Mouse (Mus musculus): ENCODE results near the gene Srd5a1. TPM values are rescaled to one million over a fixed set of nuclear protein-coding genes. Genes with fewer than 3 reads are reported as not detected.

The Srd5a1 gene
- polyA plus RNA-seq, 1 experiment from 2014 or later = 3.0 TPM

DNA sequence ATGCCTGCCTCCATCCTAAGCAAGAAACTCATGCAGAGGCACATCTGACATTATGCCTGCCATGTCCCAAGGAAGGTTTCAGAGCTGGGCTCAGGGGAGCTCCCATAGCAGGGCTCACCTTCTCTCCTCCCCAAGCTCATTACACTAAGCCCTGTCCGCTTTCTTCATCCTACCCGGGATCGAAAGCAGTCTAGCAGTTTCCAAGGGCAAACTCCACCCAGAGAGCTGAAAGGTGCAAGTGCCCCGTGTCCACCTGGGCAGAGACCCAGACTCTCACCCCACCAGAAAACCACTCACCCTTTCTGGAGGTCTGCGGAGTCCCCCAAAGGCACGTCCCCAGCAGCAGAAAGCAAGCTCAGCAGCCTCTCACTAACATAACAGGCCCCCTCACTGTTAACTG is 80.3 kb downstream of the Srd5a1 start:
- H3K4me3 ChIP-seq (replicated peaks) = peak overlapping the region; percentile 95
- H3K4me1 ChIP-seq (replicated peaks) = peaks cover 69% of the 10 kb centered on the region
- no peaks in the 10 kb centered on the region for H3K27me3 ChIP-seq
- peaks cover 10% of the 10 kb centered on the region; the same call in 1 of the 2 replicates for H3K36me3 ChIP-seq (replicated peaks)
- WGBS (ENCODE audit: insufficient replicate concordance) = 83% methylated on average over 6 of the region's 6 CpGs
- peak overlapping the region; percentile 88; the same call in 1 of the 2 replicates for H3K9ac ChIP-seq
- no peak for ATAC-seq (ENCODE audit: insufficient read depth)
- no peaks in the 10 kb centered on the region for H3K9me3 ChIP-seq (replicated peaks)
- peak overlapping the region; percentile 95 for H3K4me2 ChIP-seq
- H3K27ac ChIP-seq (replicated peaks) = no peak overlapping the region

DNA sequence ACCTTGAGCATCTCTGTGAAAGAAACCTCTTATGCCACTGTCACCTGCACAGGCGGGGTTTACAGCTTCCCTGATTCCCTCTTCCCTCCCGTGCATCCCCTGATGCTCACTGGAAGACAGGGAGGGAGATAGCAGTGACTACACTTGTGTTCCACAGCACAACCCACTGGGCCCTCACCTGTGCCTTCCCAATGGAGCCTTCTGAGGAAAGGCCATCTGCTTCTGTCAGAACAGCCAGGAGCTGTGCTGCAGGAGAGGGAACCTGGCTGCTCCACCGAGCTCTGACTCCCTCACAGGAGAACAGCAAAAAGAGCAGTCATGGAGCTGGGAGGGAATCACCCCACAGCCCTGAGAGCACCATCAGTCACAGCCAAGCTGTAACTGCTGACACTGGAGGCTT is 81.1 kb downstream of the Srd5a1 start:
- Histone ChIP-seq H3K9ac (no peak overlapping the region), H3K36me3 (replicated peaks) (peaks cover 10% of the 10 kb centered on the region; the same call in 1 of the 2 replicates), H3K27me3 (no peaks in the 10 kb centered on the region), H3K27ac (replicated peaks) (no peak overlapping the region), H3K4me2 (peak overlapping the region; percentile 95; the same call in 1 of the 2 replicates), H3K9me3 (replicated peaks) (no peaks in the 10 kb centered on the region), H3K4me1 (replicated peaks) (peaks cover 66% of the 10 kb centered on the region), H3K4me3 (replicated peaks) (no peak overlapping the region)
- ATAC-seq (ENCODE audit: insufficient read depth) = no peak
- 81% methylated on average over 3 of the region's 3 CpGs for WGBS (ENCODE audit: insufficient replicate concordance)

DNA sequence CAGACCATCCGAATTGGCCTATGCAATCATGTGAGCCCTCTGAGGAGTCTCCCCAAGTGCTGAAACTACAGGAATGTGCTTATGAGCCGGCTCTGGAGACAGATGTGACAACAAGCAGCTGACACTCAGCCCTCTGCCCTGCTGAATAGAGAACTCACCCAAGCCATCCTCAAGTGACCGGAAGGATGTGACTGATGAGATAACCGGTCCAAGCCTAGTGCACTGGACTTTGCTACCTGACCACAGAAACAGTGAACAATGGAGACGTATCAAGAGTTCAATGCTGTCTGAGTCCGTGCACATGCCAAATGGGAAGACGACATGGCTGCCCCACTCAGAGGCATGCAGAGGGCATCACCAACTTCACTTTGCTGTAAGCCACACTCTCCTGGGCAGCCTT is 82.7 kb downstream of the Srd5a1 start:
- Histone ChIP-seq H3K9ac (no peak overlapping the region), H3K9me3 (replicated peaks) (no peaks in the 10 kb centered on the region), H3K27ac (replicated peaks) (no peak overlapping the region), H3K4me3 (replicated peaks) (no peak overlapping the region), H3K36me3 (replicated peaks) (peaks cover 10% of the 10 kb centered on the region; the same call in 1 of the 2 replicates), H3K4me2 (no peak overlapping the region), H3K4me1 (replicated peaks) (peaks cover 80% of the 10 kb centered on the region), H3K27me3 (no peaks in the 10 kb centered on the region)
- 69% methylated on average over 7 of the region's 7 CpGs for WGBS (ENCODE audit: insufficient replicate concordance)
- ATAC-seq (ENCODE audit: insufficient read depth) = no peak

DNA sequence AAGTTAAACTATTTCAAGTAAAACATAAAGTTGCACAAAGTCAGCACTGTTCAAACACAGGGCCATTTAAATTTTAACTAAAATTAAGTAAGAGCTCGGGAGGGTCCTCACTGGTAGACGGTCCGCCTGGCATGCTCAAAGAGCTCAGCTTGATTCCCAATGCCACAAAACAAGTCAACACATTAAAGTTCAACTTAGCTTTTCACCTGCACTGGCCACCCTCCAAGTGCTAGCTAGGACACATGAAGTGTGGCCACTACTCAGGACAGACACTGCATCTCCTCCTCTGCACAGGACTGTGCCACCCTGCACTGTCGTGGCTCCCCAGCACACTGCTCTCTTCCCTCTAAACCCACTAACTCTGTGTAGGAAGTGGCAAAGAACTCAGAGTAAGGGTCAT is 85.4 kb downstream of the Srd5a1 start:
- Histone ChIP-seq H3K36me3 (replicated peaks) (peaks cover 10% of the 10 kb centered on the region; the same call in 1 of the 2 replicates), H3K4me2 (peak overlapping the region; percentile 46), H3K27ac (replicated peaks) (peak overlapping the region; percentile 73), H3K9me3 (replicated peaks) (no peaks in the 10 kb centered on the region), H3K9ac (no peak overlapping the region), H3K4me1 (replicated peaks) (peaks cover 87% of the 10 kb centered on the region), H3K27me3 (no peaks in the 10 kb centered on the region), H3K4me3 (replicated peaks) (no peak overlapping the region)
- 57% methylated on average over 4 of the region's 4 CpGs for WGBS (ENCODE audit: insufficient replicate concordance)
- peak; percentile 62 for ATAC-seq (ENCODE audit: insufficient read depth)

DNA sequence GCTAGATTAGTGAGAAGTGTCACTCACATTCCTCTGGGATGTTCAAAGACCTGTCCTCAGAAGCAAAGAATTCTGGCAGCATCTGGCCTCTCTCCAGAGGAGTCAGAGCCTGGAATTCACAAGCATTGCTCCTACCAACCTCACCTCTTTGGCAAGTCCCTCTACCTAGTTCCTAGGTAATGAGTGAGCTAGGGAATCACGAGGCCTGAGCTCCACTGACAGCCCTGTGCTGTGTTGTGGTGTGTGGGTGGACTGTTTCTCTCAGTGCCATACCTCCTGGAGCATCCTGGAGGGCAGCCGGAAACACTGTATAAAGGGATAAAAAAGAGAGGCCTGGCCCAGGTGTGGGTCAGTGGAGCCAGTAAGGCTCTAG is 87.1 kb downstream of the Srd5a1 start:
- no peak overlapping the region for H3K9ac ChIP-seq
- H3K36me3 ChIP-seq (replicated peaks) = no peaks in the 10 kb centered on the region
- no peak overlapping the region for H3K4me2 ChIP-seq
- 0 out of 2 replicates have a peak overlapping the region, but pooled peaks have one; percentile 21 for H3K27ac ChIP-seq (replicated peaks)
- WGBS (ENCODE audit: insufficient replicate concordance) = 70% methylated on average over 2 of the region's 2 CpGs
- no peaks in the 10 kb centered on the region for H3K27me3 ChIP-seq
- no peak for ATAC-seq (ENCODE audit: insufficient read depth)
- H3K4me3 ChIP-seq (replicated peaks) = no peak overlapping the region
- H3K4me1 ChIP-seq (replicated peaks) = peaks cover 82% of the 10 kb centered on the region
- no peaks in the 10 kb centered on the region for H3K9me3 ChIP-seq (replicated peaks)

Other genes starting within 250 kb of the Srd5a1 start
- gene Nsun2, start 77.7 kb downstream of the Srd5a1 start, polyA plus RNA-seq (2015; fragmentation: Nextera tagmentation; extraction: Ambion mirVana) = 82.4 and 84.3 TPM in 2 replicates
- gene Tent4a, start 76.8 kb downstream of the Srd5a1 start, polyA plus RNA-seq (2015; fragmentation: Nextera tagmentation; extraction: Ambion mirVana) = 2.0 and 2.8 TPM in 2 replicates
- 0.05 and 0.16 TPM in 2 replicates for gene Ube2ql1, start 128.4 kb upstream of the Srd5a1 start, polyA plus RNA-seq (2015; fragmentation: Nextera tagmentation; extraction: Ambion mirVana)
- 39.0 and 41.7 TPM in 2 replicates for gene Med10, start 191.0 kb upstream of the Srd5a1 start, polyA plus RNA-seq (2015; fragmentation: Nextera tagmentation; extraction: Ambion mirVana)

Measured in liver, embryonic 15.5 days (tissue).